Mouse (Mus musculus): Measurements from ENCODE around the gene Tlk1. TPM values are rescaled to one million over a fixed set of nuclear protein-coding genes. Genes with fewer than 3 reads are reported as not detected.

The Tlk1 gene
- polyA plus RNA-seq, 1 experiment from 2014 or later = 36.7 TPM

- no peak overlapping the region for H3K4me3 ChIP-seq (ENCODE audit: low read depth, low read length)
- DNase-seq (ENCODE audit: low spot score) (no peak), ATAC-seq (replicated peaks; ENCODE audit: low FRiP score, low TSS enrichment, low read depth) (no peak)
- H3K36me3 ChIP-seq (ENCODE audit: control insufficient read depth, insufficient read depth, low read length) = no peaks in the 10 kb centered on the region
- H3K9ac ChIP-seq (ENCODE audit: low read length) = no peak overlapping the region
- H3K4me2 ChIP-seq (ENCODE audit: low read length) = no peak overlapping the region
- WGBS = 80% methylated on average over 8 of the region's 8 CpGs
- no peaks in the 10 kb centered on the region for H3K27me3 ChIP-seq (replicated peaks; ENCODE audit: control insufficient read depth, insufficient read depth, low read length)
- peaks cover 9% of the 10 kb centered on the region for H3K4me1 ChIP-seq (replicated peaks; ENCODE audit: control insufficient read depth, insufficient read depth, low read length)
- H3K27ac ChIP-seq (ENCODE audit: low read depth) = no peak overlapping the region
- no peaks in the 10 kb centered on the region for H3K9me3 ChIP-seq (ENCODE audit: control insufficient read depth, low read length)
These were observed 2.3 kb upstream of the Tlk1 start for GRCm38 (mm10) chr2:70827780-70828179.

GRCm38 (mm10) chr2:70826436-70827230 is 1.1 kb upstream of the Tlk1 start:
- Histone ChIP-seq H3K27me3 (replicated peaks; ENCODE audit: control insufficient read depth, insufficient read depth, low read length) (no peaks in the 10 kb centered on the region), H3K4me1 (replicated peaks; ENCODE audit: control insufficient read depth, insufficient read depth, low read length) (peaks cover 12% of the 10 kb centered on the region), H3K27ac (ENCODE audit: low read depth) (0 out of 2 replicates have a peak overlapping the region, but pooled peaks have one; percentile 12), H3K36me3 (ENCODE audit: control insufficient read depth, insufficient read depth, low read length) (no peaks in the 10 kb centered on the region), H3K4me2 (ENCODE audit: low read length) (peak overlapping the region; percentile 31), H3K4me3 (ENCODE audit: low read depth, low read length) (no peak overlapping the region), H3K9ac (ENCODE audit: low read length) (0 out of 2 replicates have a peak overlapping the region, but pooled peaks have one; percentile 14), H3K9me3 (ENCODE audit: control insufficient read depth, low read length) (no peaks in the 10 kb centered on the region)
- no peak for ATAC-seq (replicated peaks; ENCODE audit: low FRiP score, low TSS enrichment, low read depth)
- DNase-seq (ENCODE audit: low spot score) = no peak
- 66% methylated on average over 8 of the region's 8 CpGs for WGBS

- DNase-seq (ENCODE audit: low spot score) = peak; percentile 91
- peak overlapping the region; percentile 98 for H3K9ac ChIP-seq (ENCODE audit: low read length)
- peak overlapping the region; percentile 82 for H3K4me3 ChIP-seq (ENCODE audit: low read depth, low read length)
- H3K4me1 ChIP-seq (replicated peaks; ENCODE audit: control insufficient read depth, insufficient read depth, low read length) = peaks cover 12% of the 10 kb centered on the region
- peak overlapping the region; percentile 89 for H3K4me2 ChIP-seq (ENCODE audit: low read length)
- peak; percentile 78 for ATAC-seq (replicated peaks; ENCODE audit: low FRiP score, low TSS enrichment, low read depth)
- no peaks in the 10 kb centered on the region for H3K27me3 ChIP-seq (replicated peaks; ENCODE audit: control insufficient read depth, insufficient read depth, low read length)
- no peaks in the 10 kb centered on the region for H3K36me3 ChIP-seq (ENCODE audit: control insufficient read depth, insufficient read depth, low read length)
- H3K9me3 ChIP-seq (ENCODE audit: control insufficient read depth, low read length) = no peaks in the 10 kb centered on the region
- under 1% methylated on average over 49 of the region's 59 CpGs for WGBS
- H3K27ac ChIP-seq (ENCODE audit: low read depth) = peak overlapping the region; percentile 100
These were observed 624 bp downstream of the Tlk1 start for GRCm38 (mm10) chr2:70824838-70825370.

GRCm38 (mm10) chr2:70823926-70824800 is 1.4 kb downstream of the Tlk1 start:
- ATAC-seq (replicated peaks; ENCODE audit: low FRiP score, low TSS enrichment, low read depth) (no peak), DNase-seq (ENCODE audit: low spot score) (no peak)
- H3K4me1 ChIP-seq (replicated peaks; ENCODE audit: control insufficient read depth, insufficient read depth, low read length) = peaks cover 12% of the 10 kb centered on the region
- H3K27ac ChIP-seq (ENCODE audit: low read depth) = peak overlapping the region; percentile 100
- H3K4me3 ChIP-seq (ENCODE audit: low read depth, low read length) = peak overlapping the region; percentile 82
- H3K4me2 ChIP-seq (ENCODE audit: low read length) = peak overlapping the region; percentile 89
- under 1% methylated on average over 27 of the region's 27 CpGs for WGBS
- no peaks in the 10 kb centered on the region for H3K27me3 ChIP-seq (replicated peaks; ENCODE audit: control insufficient read depth, insufficient read depth, low read length)
- H3K9me3 ChIP-seq (ENCODE audit: control insufficient read depth, low read length) = no peaks in the 10 kb centered on the region
- peak overlapping the region; percentile 98 for H3K9ac ChIP-seq (ENCODE audit: low read length)
- no peaks in the 10 kb centered on the region for H3K36me3 ChIP-seq (ENCODE audit: control insufficient read depth, insufficient read depth, low read length)

GRCm38 (mm10) chr2:70823434-70823833 is 2.1 kb downstream of the Tlk1 start:
- ATAC-seq (replicated peaks; ENCODE audit: low FRiP score, low TSS enrichment, low read depth) (no peak), DNase-seq (ENCODE audit: low spot score) (no peak)
- H3K4me2 ChIP-seq (ENCODE audit: low read length) = peak overlapping the region; percentile 89
- H3K4me3 ChIP-seq (ENCODE audit: low read depth, low read length) = peak overlapping the region; percentile 82
- no peak overlapping the region for H3K27ac ChIP-seq (ENCODE audit: low read depth)
- H3K36me3 ChIP-seq (ENCODE audit: control insufficient read depth, insufficient read depth, low read length) = no peaks in the 10 kb centered on the region
- no peaks in the 10 kb centered on the region for H3K27me3 ChIP-seq (replicated peaks; ENCODE audit: control insufficient read depth, insufficient read depth, low read length)
- H3K9me3 ChIP-seq (ENCODE audit: control insufficient read depth, low read length) = no peaks in the 10 kb centered on the region
- H3K4me1 ChIP-seq (replicated peaks; ENCODE audit: control insufficient read depth, insufficient read depth, low read length) = peaks cover 12% of the 10 kb centered on the region
- peak overlapping the region; percentile 98 for H3K9ac ChIP-seq (ENCODE audit: low read length)
- WGBS = 44% methylated on average over 5 of the region's 5 CpGs

GRCm38 (mm10) chr2:70816939-70817338 is 8.6 kb downstream of the Tlk1 start:
- no peak overlapping the region for H3K9ac ChIP-seq (ENCODE audit: low read length)
- no peaks in the 10 kb centered on the region for H3K36me3 ChIP-seq (ENCODE audit: control insufficient read depth, insufficient read depth, low read length)
- DNase-seq (ENCODE audit: low spot score) (no peak), ATAC-seq (replicated peaks; ENCODE audit: low FRiP score, low TSS enrichment, low read depth) (no peak)
- no peak overlapping the region for H3K4me3 ChIP-seq (ENCODE audit: low read depth, low read length)
- no peak overlapping the region for H3K27ac ChIP-seq (ENCODE audit: low read depth)
- peaks cover 5% of the 10 kb centered on the region; the same call in 1 of the 2 replicates for H3K4me1 ChIP-seq (replicated peaks; ENCODE audit: control insufficient read depth, insufficient read depth, low read length)
- WGBS = 45% methylated on average over 3 of the region's 3 CpGs
- no peaks in the 10 kb centered on the region for H3K9me3 ChIP-seq (ENCODE audit: control insufficient read depth, low read length)
- H3K27me3 ChIP-seq (replicated peaks; ENCODE audit: control insufficient read depth, insufficient read depth, low read length) = no peaks in the 10 kb centered on the region
- H3K4me2 ChIP-seq (ENCODE audit: low read length) = no peak overlapping the region

GRCm38 (mm10) chr2:70816016-70816415 is 9.5 kb downstream of the Tlk1 start:
- no peak for DNase-seq (ENCODE audit: low spot score)
- Histone ChIP-seq H3K27ac (ENCODE audit: low read depth) (no peak overlapping the region), H3K4me1 (replicated peaks; ENCODE audit: control insufficient read depth, insufficient read depth, low read length) (peaks cover 5% of the 10 kb centered on the region; the same call in 1 of the 2 replicates), H3K9me3 (ENCODE audit: control insufficient read depth, low read length) (no peaks in the 10 kb centered on the region), H3K9ac (ENCODE audit: low read length) (no peak overlapping the region), H3K4me2 (ENCODE audit: low read length) (no peak overlapping the region), H3K36me3 (ENCODE audit: control insufficient read depth, insufficient read depth, low read length) (no peaks in the 10 kb centered on the region), H3K4me3 (ENCODE audit: low read depth, low read length) (no peak overlapping the region), H3K27me3 (replicated peaks; ENCODE audit: control insufficient read depth, insufficient read depth, low read length) (no peaks in the 10 kb centered on the region)
- 81% methylated on average over 2 of the region's 2 CpGs for WGBS
- no peak for ATAC-seq (replicated peaks; ENCODE audit: low FRiP score, low TSS enrichment, low read depth)

GRCm38 (mm10) chr2:70813608-70814007 is 11.9 kb downstream of the Tlk1 start:
- ATAC-seq (replicated peaks; ENCODE audit: low FRiP score, low TSS enrichment, low read depth) = no peak
- H3K4me1 ChIP-seq (replicated peaks; ENCODE audit: control insufficient read depth, insufficient read depth, low read length) = peaks cover 5% of the 10 kb centered on the region; the same call in 1 of the 2 replicates
- H3K9ac ChIP-seq (ENCODE audit: low read length) = no peak overlapping the region
- no peak overlapping the region for H3K4me2 ChIP-seq (ENCODE audit: low read length)
- no peak overlapping the region for H3K4me3 ChIP-seq (ENCODE audit: low read depth, low read length)
- H3K27ac ChIP-seq (ENCODE audit: low read depth) = no peak overlapping the region
- no peak for DNase-seq (ENCODE audit: low spot score)
- H3K9me3 ChIP-seq (ENCODE audit: control insufficient read depth, low read length) = no peaks in the 10 kb centered on the region
- H3K36me3 ChIP-seq (ENCODE audit: control insufficient read depth, insufficient read depth, low read length) = no peaks in the 10 kb centered on the region
- WGBS = 65% methylated on average over 4 of the region's 4 CpGs
- no peaks in the 10 kb centered on the region for H3K27me3 ChIP-seq (replicated peaks; ENCODE audit: control insufficient read depth, insufficient read depth, low read length)
